Mouse (Mus musculus): ENCODE data around the gene Rmdn2. TPM values are rescaled to one million over a fixed set of nuclear protein-coding genes. Genes with fewer than 3 reads are reported as not detected.

Gene Rmdn2
- total RNA-seq (2023), result 1 to 10 TPM; 1.0 to 1.7 TPM

DNA sequence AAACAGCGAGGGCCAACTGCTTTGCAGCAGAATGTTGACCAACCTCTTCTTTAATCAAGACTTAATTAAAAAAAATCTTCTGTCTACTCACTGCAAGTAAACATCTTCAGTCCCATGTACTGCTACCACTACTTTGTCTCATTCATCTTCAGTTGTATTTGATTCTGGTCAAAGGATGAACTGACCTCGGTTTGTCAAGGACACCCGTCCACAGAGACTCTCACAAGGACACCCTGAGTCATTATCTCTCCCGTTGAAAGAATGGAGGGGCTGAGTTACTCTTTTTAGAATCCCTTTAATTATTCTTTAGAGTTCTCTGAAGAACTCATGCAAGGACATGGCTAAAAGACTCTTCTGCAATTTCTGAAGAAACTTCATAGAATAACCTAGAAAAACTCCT is at the start of gene Rmdn2:
Gene Rmdn2, plus strand, starts transcription at position 319 of the 400 bp plus-strand sequence.

DNA sequence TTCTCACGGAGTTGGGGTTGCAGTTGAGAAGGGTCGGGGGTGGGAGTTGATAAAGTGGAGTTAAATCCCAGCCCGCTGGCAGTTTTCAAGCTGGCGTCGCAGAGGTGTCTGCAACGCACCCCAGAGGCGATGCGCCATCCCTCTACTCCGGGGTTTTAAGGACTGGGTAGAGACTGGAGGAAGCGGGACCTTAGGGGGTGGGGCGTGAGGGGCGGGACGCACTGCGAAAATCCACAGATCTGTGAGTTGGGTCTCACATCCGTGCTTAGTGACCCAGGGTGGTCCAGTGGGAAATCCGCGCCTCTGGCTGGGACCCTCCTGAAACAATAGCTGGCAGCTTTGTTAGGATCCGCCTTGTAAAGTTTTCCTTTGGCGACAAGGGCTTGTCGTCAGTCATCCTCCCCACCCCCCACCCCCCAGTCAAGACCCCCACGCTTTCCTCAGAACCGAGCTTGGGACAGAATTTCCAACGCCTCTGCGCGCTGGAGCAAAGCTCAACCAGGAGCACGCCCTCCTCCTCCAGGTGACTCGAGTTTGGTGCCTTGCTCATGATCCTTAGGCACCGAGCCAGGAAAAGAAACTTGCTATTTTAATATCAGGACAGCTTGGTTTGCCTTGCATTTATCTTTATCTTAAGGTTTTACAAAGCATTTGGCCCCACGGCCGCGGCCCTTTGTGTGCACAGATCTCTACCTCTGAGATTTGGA is 103.4 kb downstream of the Rmdn2 start, which contains the start of gene Cyp1b1:
Gene Cyp1b1, minus strand, starts transcription at position 131 of the 707 bp plus-strand sequence.

Other genes starting within 250 kb of the Rmdn2 start
- gene Cyp1b1, start 103.2 kb downstream of the Rmdn2 start, total RNA-seq (2023), result not detected

Measured in neutrophil, adult 59 days (primary cell).